Mouse (Mus musculus) 3T3-L1 (cell line): ENCODE measurements around the gene Nfkb1.
A peak's percentile ranks its signal among the peaks of the same experiment; 100 is the strongest.

Experiments used
- DNase-seq: peaks from one replicate; pipeline ENCODE4 v3.0.0-alpha.2; 2015; ENCODE audit warnings: low read depth, low spot score

The Nfkb1 gene

GRCm38 (mm10) chr3:135586471-135586880 lies 104.9 kb downstream of the Nfkb1 start:
- DNase-seq = peak; percentile 10

DNA sequence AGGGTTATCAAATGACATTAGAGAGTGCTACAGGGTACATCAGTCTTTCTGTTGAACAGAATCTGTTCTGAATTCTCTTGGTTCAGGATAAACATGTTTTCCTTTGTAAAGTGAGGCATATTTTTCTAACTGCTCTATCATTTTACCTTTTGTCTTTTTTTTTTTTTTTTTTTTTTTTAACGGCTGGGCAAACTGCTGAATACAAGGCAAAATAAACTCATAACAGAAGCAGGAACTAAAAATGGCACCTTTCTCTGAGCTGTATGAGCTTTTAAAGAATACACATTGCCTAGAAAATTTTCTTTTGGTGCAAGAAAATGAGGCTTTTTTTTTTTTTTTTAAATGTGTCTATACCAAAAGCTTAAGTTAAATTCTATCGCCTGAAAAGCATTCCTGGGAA lies 105.3 kb downstream of the Nfkb1 start:
- no peak for DNase-seq

- no peak for DNase-seq
Measured at GRCm38 (mm10) chr3:135585482-135585881, 105.9 kb downstream of the Nfkb1 start.

- DNase-seq = no peak
Measured at GRCm38 (mm10) chr3:135582246-135582645, 109.1 kb downstream of the Nfkb1 start.

- DNase-seq = peak; percentile 54
Measured at GRCm38 (mm10) chr3:135581606-135582117, 109.7 kb downstream of the Nfkb1 start.

- DNase-seq = no peak
Measured at GRCm38 (mm10) chr3:135580439-135581275, 110.7 kb downstream of the Nfkb1 start.

DNA sequence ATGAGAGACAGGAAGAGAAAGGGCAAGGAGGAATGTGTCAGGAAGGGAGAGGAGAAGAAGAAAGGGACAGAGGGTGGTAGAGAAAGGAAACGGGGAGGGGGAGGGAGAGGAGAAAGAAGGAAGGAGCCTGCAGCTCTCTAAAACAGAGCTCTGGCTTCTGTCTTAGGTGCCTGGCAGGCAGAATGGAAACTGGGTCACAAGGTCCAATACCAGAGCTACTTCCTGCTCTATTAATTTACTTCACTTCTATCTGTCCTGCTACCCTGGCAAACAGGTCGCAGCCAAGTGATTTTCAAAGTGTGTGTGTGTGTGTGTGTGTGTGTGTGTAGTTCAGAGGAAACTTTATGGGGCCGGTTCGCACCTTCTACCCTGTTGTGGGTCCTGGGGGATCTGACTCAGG lies 112.2 kb downstream of the Nfkb1 start:
- DNase-seq = no peak

GRCm38 (mm10) chr3:135578588-135579140 lies 112.7 kb downstream of the Nfkb1 start:
- no peak for DNase-seq

DNA sequence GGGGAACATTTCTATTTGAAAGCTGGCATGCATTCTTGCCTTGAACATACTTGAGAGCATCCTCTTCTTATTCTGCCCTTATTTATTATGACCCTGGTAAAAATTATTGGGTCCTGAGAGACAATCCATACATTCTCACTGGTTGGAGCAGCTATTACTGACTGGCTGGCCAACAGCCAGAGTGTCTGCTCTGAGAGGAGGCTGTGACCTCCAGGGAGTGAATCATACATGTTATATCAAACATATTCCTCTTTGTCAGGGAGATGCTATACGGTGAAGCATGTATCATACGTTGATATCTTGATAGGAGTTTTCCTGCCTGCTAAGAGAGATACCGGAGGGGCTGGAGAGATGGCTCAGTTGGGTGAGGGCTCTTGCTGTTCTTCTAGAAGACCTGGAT lies 116.2 kb downstream of the Nfkb1 start:
- peak; percentile 62 for DNase-seq

GRCm38 (mm10) chr3:135573051-135573450 lies 118.3 kb downstream of the Nfkb1 start:
- no peak for DNase-seq

DNA sequence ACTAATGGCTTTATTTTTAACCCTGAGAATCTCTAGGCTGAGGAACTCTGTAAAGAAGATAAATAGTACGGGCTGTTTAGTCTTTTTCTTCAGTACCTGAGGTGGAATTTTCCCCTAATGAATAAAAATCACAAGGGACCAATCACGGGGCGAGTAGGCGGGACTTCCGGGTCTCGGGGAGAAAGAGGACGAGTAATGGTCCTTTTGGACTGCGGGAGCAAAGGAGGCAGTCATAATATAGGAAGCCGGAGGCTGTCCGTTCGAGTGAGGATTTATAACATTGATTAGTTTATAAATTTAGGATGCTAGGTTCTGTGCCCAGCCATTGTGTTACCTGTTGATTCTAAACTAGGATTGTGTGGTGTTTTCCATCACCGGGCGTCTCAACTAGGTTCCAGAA lies 119.8 kb downstream of the Nfkb1 start:
- no peak for DNase-seq

DNA sequence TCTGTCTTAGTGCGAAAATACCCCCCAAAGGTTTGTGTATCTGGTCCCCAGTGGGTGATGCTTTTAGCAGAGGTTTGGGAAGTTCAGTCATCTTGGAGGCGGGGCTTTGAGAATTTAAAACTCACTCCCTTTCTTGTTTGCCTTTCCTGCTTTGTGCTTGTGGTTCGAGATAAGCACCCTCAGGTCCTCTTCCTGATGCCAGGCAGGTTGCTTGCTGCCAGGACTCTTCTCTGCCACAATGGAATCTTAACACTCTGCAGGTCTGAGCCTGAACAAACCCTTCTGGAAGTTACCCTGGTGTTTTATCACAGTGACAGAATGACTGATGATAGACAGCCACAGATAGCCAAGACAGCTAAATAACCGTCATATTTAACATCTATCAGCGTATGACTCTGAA lies 122.7 kb downstream of the Nfkb1 start:
- no peak for DNase-seq

GRCm38 (mm10) chr3:135567888-135568287 lies 123.5 kb downstream of the Nfkb1 start:
- no peak for DNase-seq

GRCm38 (mm10) chr3:135565306-135565705 lies 126.0 kb downstream of the Nfkb1 start:
- no peak for DNase-seq

DNA sequence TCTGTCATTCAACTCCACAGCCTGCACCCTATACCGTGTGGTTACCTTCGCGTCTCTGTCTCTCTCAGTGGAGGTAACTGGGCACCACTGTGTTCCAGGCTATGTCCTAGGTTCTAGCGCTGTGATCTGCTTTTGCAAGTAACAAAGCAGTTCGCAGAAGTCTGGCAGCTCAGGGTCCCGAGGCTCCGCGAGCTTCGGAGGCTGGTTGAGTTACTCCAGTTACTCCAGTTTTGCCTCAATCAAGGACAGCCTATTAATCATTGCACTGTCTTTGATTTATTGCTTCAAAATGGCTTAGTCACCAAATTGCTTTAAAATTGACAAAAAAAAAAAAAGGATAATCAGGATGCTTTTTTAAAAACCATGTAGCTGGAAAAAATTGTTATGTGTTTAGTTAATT lies 126.6 kb downstream of the Nfkb1 start:
- DNase-seq = no peak

DNA sequence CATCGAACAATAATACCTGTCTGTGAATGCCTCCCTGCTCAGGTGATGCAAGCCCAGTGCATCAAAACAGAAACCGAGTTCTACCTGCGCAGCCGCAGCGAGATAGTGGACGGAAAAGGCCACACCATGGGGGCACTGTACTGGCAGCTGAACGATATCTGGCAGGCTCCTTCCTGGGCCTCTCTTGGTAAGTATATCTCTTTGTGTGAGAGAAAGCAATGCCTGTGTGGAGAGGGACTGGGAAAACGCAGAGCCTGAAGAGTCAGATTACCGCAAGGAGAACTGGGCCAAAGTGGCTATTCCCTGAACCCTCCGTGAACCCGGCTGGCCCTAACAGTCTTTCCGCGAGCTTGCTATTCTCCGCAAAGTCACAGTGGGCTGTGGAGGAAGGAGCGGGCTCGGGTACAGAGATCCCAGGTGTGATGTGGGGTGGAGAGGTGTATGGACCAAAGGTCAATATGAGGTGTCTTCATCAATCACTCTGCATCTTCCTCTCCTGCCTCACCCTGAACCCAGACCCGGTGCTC lies 128.1 kb downstream of the Nfkb1 start:
- no peak for DNase-seq

DNA sequence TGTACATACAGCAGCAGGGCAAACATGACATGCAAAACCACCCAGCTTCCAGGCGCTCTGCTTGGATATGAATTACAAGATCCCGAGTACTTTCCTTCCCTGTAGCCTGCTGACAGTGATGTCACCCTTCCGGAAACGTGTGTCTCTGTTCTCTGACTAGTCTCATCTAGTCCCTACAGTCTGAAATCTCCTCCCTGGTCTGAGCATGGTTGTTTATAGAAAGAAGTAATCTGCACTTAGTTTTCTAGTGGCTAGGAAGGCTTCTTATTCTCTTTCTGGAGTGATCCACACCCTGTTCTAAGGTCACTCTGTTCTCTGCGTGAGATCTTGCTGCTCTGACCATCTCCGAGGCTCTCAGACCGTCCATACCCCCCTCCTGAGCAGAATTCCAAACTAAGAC lies 129.3 kb downstream of the Nfkb1 start:
- DNase-seq = no peak

- DNase-seq = no peak
Measured at GRCm38 (mm10) chr3:135556851-135557662, 134.3 kb downstream of the Nfkb1 start.

DNA sequence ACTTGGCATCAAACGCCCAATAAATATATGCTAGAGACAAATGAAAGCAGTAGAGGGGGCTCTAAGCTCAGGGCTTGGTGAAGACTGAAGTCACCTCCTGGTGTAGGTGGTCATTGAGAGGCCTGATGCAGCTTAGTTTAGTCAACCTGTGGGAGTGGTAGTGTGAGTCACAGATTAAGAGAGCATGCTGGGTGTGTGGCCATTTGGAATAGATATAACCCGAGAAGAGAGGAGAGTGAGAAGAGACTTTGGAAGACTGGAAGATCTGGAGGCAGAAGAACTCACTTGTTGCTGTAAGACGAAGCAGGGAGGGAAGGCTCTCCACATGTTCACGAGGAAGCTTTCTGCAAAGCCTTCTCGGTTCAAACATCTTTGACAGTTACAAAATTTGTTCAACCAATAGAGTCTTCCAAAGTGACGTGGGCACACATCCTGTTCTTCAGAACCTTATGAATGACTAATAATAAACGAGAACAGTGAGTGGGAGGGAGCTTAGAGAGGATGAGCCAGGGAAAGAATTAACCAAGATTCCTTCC lies 135.2 kb downstream of the Nfkb1 start:
- DNase-seq = peak; percentile 45

DNA sequence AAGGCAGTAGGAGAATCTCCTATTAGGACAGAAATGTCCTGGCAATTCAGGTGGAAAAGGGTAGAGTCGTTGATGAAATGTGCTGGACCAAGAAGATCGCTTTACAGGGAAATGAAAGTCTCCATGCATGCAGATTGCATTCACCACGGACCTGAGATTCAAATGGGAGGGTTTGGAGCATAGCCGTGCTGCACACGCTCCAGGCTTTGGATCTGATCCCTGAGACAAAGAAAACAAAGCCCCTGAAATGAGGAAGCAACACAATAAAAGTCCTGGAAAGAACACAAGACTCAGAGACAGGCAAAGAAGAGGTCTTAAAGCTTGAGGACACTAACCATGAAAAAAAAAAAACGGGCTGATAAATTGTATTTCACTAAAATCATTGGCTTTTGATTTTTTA lies 136.2 kb downstream of the Nfkb1 start:
- no peak for DNase-seq

GRCm38 (mm10) chr3:135552874-135553273 lies 138.5 kb downstream of the Nfkb1 start:
- no peak for DNase-seq

DNA sequence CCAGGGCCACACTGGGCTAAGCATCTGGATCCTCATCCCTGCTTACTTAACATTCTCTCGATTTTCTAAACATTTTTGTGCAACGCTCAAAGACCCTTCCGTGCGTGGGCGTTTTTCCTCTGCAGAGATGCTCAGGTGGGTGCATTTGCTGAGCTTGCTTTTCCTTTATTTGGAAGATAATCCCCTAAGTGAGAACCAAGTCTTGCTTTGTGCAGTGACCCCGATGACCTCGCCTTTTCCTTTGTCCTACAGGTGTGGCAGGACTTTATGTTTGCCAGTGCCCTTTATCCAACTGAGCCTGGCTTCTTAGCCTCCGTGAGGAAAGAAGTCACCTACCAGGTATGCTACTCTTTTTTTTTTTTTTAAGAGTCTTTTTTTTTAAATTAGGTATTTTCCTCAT lies 144.0 kb downstream of the Nfkb1 start:
- no peak for DNase-seq
